Mouse (Mus musculus): ENCODE measurements around the gene Tekt4. TPM values are rescaled to one million over a fixed set of nuclear protein-coding genes. Genes with fewer than 3 reads are reported as not detected.

The Tekt4 gene
- total RNA-seq, 1 experiment: not detected

DNA sequence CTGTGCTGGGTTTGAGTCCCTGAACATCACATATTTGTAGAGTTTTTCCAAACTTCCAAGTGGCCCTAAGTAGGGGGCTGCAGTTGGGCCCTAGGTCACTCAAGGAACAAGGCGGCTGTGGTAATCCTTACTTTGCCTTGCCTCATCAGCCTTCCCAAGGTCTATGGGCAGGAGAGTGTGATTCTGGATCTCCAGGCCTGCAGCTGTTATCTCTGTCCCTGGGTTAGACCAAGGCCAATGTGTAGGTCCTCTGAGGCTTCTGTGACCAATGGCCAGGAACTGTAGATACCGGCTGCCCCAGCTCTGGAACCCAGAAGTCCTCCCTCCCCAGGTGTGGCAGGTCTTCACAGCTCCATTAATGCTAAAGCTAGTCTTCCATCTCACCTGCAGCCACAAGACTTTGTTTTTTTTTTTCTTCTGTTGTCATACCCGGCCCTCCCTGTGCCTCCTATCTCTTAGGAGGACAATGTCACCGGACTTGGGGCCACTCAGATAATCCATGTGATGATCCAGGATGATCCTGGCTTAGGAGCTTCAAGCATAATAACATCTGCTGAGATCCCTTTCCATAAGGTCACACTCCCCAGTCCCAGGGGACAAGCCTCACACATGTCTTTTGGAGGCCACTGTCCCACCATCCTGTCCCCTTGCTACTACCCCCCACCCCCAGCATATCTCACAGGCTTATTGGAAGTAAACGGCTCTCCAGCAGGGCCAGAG, 2.0 kb upstream of the Tekt4 start:
- no peaks in the 10 kb centered on the region for H3K36me3 ChIP-seq (ENCODE audit: control insufficient read depth, insufficient read depth, low read length, poor library complexity, severe bottlenecking)
- H3K9ac ChIP-seq (ENCODE audit: insufficient read depth, low read depth, low read length, poor library complexity, severe bottlenecking): no peak overlapping the region
- DNase-seq (ENCODE audit: low read depth, low spot score): no peak
- in situ Hi-C loops (cut with MboI; ENCODE audit: low sequenced_read_pairs in 2 of 2, unreplicated experiment in 2 of 2): no loop called here
- H3K27ac ChIP-seq (ENCODE audit: insufficient read depth, low read depth, low read length, poor library complexity, severe bottlenecking): no peak overlapping the region
- TF ChIP-seq HCFC1 (IDR thresholded peaks at IDR 0.05; ENCODE audit: borderline replicate concordance, insufficient read depth, low read length) (no peak), CHD2 (IDR thresholded peaks at IDR 0.05; ENCODE audit: low read depth, low read length) (no peak), ZNF384 (IDR thresholded peaks at IDR 0.05; ENCODE audit: low read depth, low read length) (no peak), MAFK (IDR thresholded peaks at IDR 0.05; ENCODE audit: insufficient read depth, low read depth, low read length) (no peak), ZC3H11A (IDR thresholded peaks at IDR 0.05; ENCODE audit: borderline replicate concordance, low read depth, low read length) (no peak)
- H3K4me3 ChIP-seq (ENCODE audit: insufficient read depth in 1 of 2, low read depth in 1 of 2, low read length in 2 of 2, poor library complexity in 1 of 2, severe bottlenecking in 1 of 2): no peak overlapping the region
- H3K9me3 ChIP-seq (ENCODE audit: control insufficient read depth, insufficient read depth, low read depth, low read length): no peaks in the 10 kb centered on the region
- peaks cover 0 to 5% of the 10 kb centered on the region in 2 experiments; a peak in 1 of 4 replicates for H3K4me1 ChIP-seq (ENCODE audit: control insufficient read depth in 2 of 2, insufficient read depth in 2 of 2, low read length in 2 of 2, poor library complexity in 1 of 2)

DNA sequence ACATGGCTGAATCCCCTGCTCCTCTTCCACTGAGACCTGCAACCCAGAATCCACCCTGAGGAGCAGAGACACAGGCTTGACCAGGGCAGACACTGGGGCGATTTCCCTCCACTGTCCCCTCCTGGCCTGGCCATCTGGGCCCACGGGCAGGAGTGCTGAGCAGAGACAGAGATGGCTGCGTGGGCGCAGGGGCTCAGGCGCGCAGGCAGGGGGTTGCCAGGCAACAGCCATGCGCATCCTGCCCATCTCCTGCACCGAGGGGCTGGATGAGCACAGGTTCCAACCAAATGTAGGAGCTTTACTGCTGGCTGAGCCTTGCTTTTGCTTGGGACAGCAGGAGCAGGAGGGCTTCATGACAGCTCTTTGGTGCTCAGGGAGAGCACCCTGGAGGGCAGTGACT, 2.1 kb downstream of the Tekt4 start:
- in situ Hi-C loops (cut with MboI; ENCODE audit: low sequenced_read_pairs in 2 of 2, unreplicated experiment in 2 of 2): no loop called here
- H3K4me3 ChIP-seq (ENCODE audit: insufficient read depth in 1 of 2, low read depth in 1 of 2, low read length in 2 of 2, poor library complexity in 1 of 2, severe bottlenecking in 1 of 2): no peak overlapping the region
- no peaks in the 10 kb centered on the region for H3K36me3 ChIP-seq (ENCODE audit: control insufficient read depth, insufficient read depth, low read length, poor library complexity, severe bottlenecking)
- no peaks in the 10 kb centered on the region for H3K9me3 ChIP-seq (ENCODE audit: control insufficient read depth, insufficient read depth, low read depth, low read length)
- no peak overlapping the region for H3K9ac ChIP-seq (ENCODE audit: insufficient read depth, low read depth, low read length, poor library complexity, severe bottlenecking)
- no peak overlapping the region for H3K27ac ChIP-seq (ENCODE audit: insufficient read depth, low read depth, low read length, poor library complexity, severe bottlenecking)
- no peak for DNase-seq (ENCODE audit: low read depth, low spot score)
- peaks cover 0 to 5% of the 10 kb centered on the region in 2 experiments; a peak in 1 of 4 replicates for H3K4me1 ChIP-seq (ENCODE audit: control insufficient read depth in 2 of 2, insufficient read depth in 2 of 2, low read length in 2 of 2, poor library complexity in 1 of 2)
- no peak for TF ChIP-seq ZNF384 (IDR thresholded peaks at IDR 0.05; ENCODE audit: low read depth, low read length)
- no peak for TF ChIP-seq MAFK (IDR thresholded peaks at IDR 0.05; ENCODE audit: insufficient read depth, low read depth, low read length)
- no peak for TF ChIP-seq CHD2 (IDR thresholded peaks at IDR 0.05; ENCODE audit: low read depth, low read length)
- TF ChIP-seq ZC3H11A (IDR thresholded peaks at IDR 0.05; ENCODE audit: borderline replicate concordance, low read depth, low read length): no peak
- TF ChIP-seq HCFC1 (IDR thresholded peaks at IDR 0.05; ENCODE audit: borderline replicate concordance, insufficient read depth, low read length): no peak

DNA sequence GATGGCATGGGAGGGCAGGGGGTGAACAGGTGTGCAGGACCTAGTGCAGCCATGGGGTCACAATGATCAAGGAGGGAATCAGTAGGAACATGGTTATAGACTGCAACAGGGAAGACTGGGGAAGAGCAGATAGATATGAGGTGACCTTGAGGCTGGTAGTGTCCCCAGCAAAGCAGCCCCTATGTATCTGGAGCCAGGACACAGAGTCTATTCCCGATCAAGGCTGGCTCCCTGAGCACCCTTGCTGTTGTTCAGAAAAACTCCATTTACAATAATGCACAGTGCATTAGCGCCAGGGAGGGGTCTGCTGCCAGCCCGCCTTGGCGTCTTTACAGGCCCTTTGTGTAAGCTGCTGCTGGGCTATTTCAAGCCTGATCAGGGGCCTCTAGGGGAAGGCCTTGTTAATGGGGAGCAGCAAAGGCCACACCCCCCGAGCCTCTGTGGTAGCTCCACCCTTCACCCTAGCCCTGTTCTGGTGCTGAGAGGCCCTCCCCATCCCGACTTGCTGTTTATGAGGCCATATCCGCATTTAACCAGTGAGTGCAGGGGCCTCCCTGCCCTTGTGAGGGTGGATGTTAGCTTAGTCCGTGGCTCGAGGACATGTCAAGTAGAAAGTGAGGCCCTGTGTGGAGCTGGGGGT, 7.9 kb downstream of the Tekt4 start:
- Histone ChIP-seq H3K9me3 (ENCODE audit: control insufficient read depth, insufficient read depth, low read depth, low read length) (no peaks in the 10 kb centered on the region), H3K36me3 (ENCODE audit: control insufficient read depth, insufficient read depth, low read length, poor library complexity, severe bottlenecking) (no peaks in the 10 kb centered on the region), H3K27ac (ENCODE audit: insufficient read depth, low read depth, low read length, poor library complexity, severe bottlenecking) (no peak overlapping the region), H3K9ac (ENCODE audit: insufficient read depth, low read depth, low read length, poor library complexity, severe bottlenecking) (no peak overlapping the region), H3K4me1 (ENCODE audit: control insufficient read depth in 2 of 2, insufficient read depth in 2 of 2, low read length in 2 of 2, poor library complexity in 1 of 2) (no peaks in the 10 kb centered on the region; a peak in 1 of 4 replicates), H3K4me3 (ENCODE audit: insufficient read depth in 1 of 2, low read depth in 1 of 2, low read length in 2 of 2, poor library complexity in 1 of 2, severe bottlenecking in 1 of 2) (no peak overlapping the region)
- no peak for DNase-seq (ENCODE audit: low read depth, low spot score)
- in situ Hi-C loops (cut with MboI; ENCODE audit: low sequenced_read_pairs in 2 of 2, unreplicated experiment in 2 of 2): loop anchor here in 1 of 2 experiments (10.0 kb wide), 1 partner anchor 128 kb away; no protein-coding TSS in a partner anchor
- TF ChIP-seq ZC3H11A (IDR thresholded peaks at IDR 0.05; ENCODE audit: borderline replicate concordance, low read depth, low read length): no peak
- no peak for TF ChIP-seq ZNF384 (IDR thresholded peaks at IDR 0.05; ENCODE audit: low read depth, low read length)
- no peak for TF ChIP-seq HCFC1 (IDR thresholded peaks at IDR 0.05; ENCODE audit: borderline replicate concordance, insufficient read depth, low read length)
- no peak for TF ChIP-seq CHD2 (IDR thresholded peaks at IDR 0.05; ENCODE audit: low read depth, low read length)
- no peak for TF ChIP-seq MAFK (IDR thresholded peaks at IDR 0.05; ENCODE audit: insufficient read depth, low read depth, low read length)

DNA sequence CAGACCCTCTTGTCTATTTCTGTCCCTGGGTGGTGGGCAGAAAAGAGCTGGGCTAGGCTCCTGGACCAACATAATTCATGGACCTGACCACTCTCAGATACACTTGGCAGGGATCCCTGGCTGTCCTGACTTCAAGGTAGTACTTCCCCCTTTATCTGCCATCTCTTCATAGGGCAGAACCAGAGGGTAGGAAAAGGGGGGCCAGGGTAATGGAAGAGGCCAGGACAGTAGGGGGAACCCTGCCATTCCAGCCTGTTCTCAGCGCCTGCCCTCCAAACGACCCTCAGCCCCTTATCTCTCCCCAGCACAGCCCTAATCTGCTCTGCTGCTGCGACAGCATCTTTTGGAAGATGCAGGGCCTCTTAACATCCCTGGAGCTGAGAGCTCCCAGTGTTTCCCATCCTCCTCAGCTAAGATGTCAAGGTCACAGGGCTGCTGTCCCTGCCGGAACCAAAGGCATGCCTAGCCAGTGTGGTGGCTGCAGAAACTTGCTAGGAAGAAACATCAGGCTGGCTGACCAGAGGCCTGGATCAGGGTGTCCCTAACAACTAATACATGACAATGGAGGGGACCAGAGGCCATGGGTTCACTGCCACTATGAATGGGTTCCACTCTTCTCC, 9.0 kb downstream of the Tekt4 start:
- TF ChIP-seq HCFC1 (IDR thresholded peaks at IDR 0.05; ENCODE audit: borderline replicate concordance, insufficient read depth, low read length) (no peak), ZNF384 (IDR thresholded peaks at IDR 0.05; ENCODE audit: low read depth, low read length) (no peak), ZC3H11A (IDR thresholded peaks at IDR 0.05; ENCODE audit: borderline replicate concordance, low read depth, low read length) (no peak), CHD2 (IDR thresholded peaks at IDR 0.05; ENCODE audit: low read depth, low read length) (no peak), MAFK (IDR thresholded peaks at IDR 0.05; ENCODE audit: insufficient read depth, low read depth, low read length) (no peak)
- Histone ChIP-seq H3K9me3 (ENCODE audit: control insufficient read depth, insufficient read depth, low read depth, low read length) (no peaks in the 10 kb centered on the region), H3K4me3 (ENCODE audit: insufficient read depth in 1 of 2, low read depth in 1 of 2, low read length in 2 of 2, poor library complexity in 1 of 2, severe bottlenecking in 1 of 2) (no peak overlapping the region), H3K4me1 (ENCODE audit: control insufficient read depth in 2 of 2, insufficient read depth in 2 of 2, low read length in 2 of 2, poor library complexity in 1 of 2) (no peaks in the 10 kb centered on the region; a peak in 1 of 4 replicates), H3K36me3 (ENCODE audit: control insufficient read depth, insufficient read depth, low read length, poor library complexity, severe bottlenecking) (no peaks in the 10 kb centered on the region), H3K9ac (ENCODE audit: insufficient read depth, low read depth, low read length, poor library complexity, severe bottlenecking) (no peak overlapping the region), H3K27ac (ENCODE audit: insufficient read depth, low read depth, low read length, poor library complexity, severe bottlenecking) (no peak overlapping the region)
- in situ Hi-C loops (cut with MboI; ENCODE audit: low sequenced_read_pairs in 2 of 2, unreplicated experiment in 2 of 2): loop anchor here in 1 of 2 experiments (10.0 kb wide), 1 partner anchor 129 kb away; no protein-coding TSS in a partner anchor
- DNase-seq (ENCODE audit: low read depth, low spot score): no peak
